Mouse (Mus musculus): ENCODE measurements around the gene Tnn. TPM values are rescaled to one million over a fixed set of nuclear protein-coding genes. Genes with fewer than 3 reads are reported as not detected.

Tnn gene
- total and polyA plus RNA-seq, 2 experiments, result not detected

GRCm38 (mm10) chr1:160050898-160051297 lies 102.5 kb downstream of the Tnn start:
- Histone ChIP-seq H3K4me1 (ENCODE audit: control insufficient read depth, insufficient read depth, low read length) (peaks cover 20% of the 10 kb centered on the region), H3K4me3 (ENCODE audit: insufficient read depth, low read depth, low read length) (no peak overlapping the region)
- TF ChIP-seq POLR2A (IDR thresholded peaks at IDR 0.05; ENCODE audit: extremely low read depth, insufficient read depth, low read length), result no peak

GRCm38 (mm10) chr1:160049131-160049880 lies 104.1 kb downstream of the Tnn start:
- TF ChIP-seq POLR2A (IDR thresholded peaks at IDR 0.05; ENCODE audit: extremely low read depth, insufficient read depth, low read length), result no peak
- no peak for TF ChIP-seq CTCF (IDR thresholded peaks at IDR 0.05; ENCODE audit: low read depth, low read length)
- H3K27ac ChIP-seq (replicated peaks; ENCODE audit: insufficient read depth, low read depth, low read length), result no peak overlapping the region
- peaks cover 23% of the 10 kb centered on the region for H3K4me1 ChIP-seq (ENCODE audit: control insufficient read depth, insufficient read depth, low read length)
- no peaks in the 10 kb centered on the region; the same call in 1 of the 2 replicates for H3K36me3 ChIP-seq (ENCODE audit: control insufficient read depth, insufficient read depth, low read length)
- no peak overlapping the region for H3K9ac ChIP-seq (ENCODE audit: low read depth, low read length)
- peaks cover 24% of the 10 kb centered on the region; the same call in 1 of the 2 replicates for H3K79me2 ChIP-seq (ENCODE audit: control insufficient read depth, insufficient read depth, low read length)
- H3K4me3 ChIP-seq (ENCODE audit: insufficient read depth, low read depth, low read length), result no peak overlapping the region
- DNase-seq (ENCODE audit: extremely low read depth, low read depth, low spot score), result no peak
- 64% methylated on average over 5 of the region's 5 CpGs for WGBS
- H3K27me3 ChIP-seq (ENCODE audit: control insufficient read depth, insufficient read depth, low read length), result no peaks in the 10 kb centered on the region

More at GRCm38 (mm10) chr1:160050898-160051297, 102.5 kb downstream of the Tnn start:
- no peak overlapping the region for H3K27ac ChIP-seq (replicated peaks; ENCODE audit: insufficient read depth, low read depth, low read length)
- H3K27me3 ChIP-seq (ENCODE audit: control insufficient read depth, insufficient read depth, low read length), result no peaks in the 10 kb centered on the region
- no peak overlapping the region for H3K9ac ChIP-seq (ENCODE audit: low read depth, low read length)
- H3K36me3 ChIP-seq (ENCODE audit: control insufficient read depth, insufficient read depth, low read length), result peaks cover 2% of the 10 kb centered on the region; the same call in 1 of the 2 replicates
- peaks cover 26% of the 10 kb centered on the region; the same call in 1 of the 2 replicates for H3K79me2 ChIP-seq (ENCODE audit: control insufficient read depth, insufficient read depth, low read length)
- WGBS, result 94% methylated on average over 6 of the region's 6 CpGs
- DNase-seq (ENCODE audit: extremely low read depth, low read depth, low spot score), result no peak

- H3K27me3 ChIP-seq (ENCODE audit: control insufficient read depth, insufficient read depth, low read length), result no peaks in the 10 kb centered on the region
- peaks cover 22% of the 10 kb centered on the region; the same call in 1 of the 2 replicates for H3K79me2 ChIP-seq (ENCODE audit: control insufficient read depth, insufficient read depth, low read length)
- peaks cover 21% of the 10 kb centered on the region for H3K4me1 ChIP-seq (ENCODE audit: control insufficient read depth, insufficient read depth, low read length)
- H3K36me3 ChIP-seq (ENCODE audit: control insufficient read depth, insufficient read depth, low read length), result no peaks in the 10 kb centered on the region
- WGBS, result 84% methylated on average over 7 of the region's 7 CpGs
- TF ChIP-seq POLR2A (IDR thresholded peaks at IDR 0.05; ENCODE audit: extremely low read depth, insufficient read depth, low read length) (no peak), CTCF (IDR thresholded peaks at IDR 0.05; ENCODE audit: low read depth, low read length) (no peak)
- no peak overlapping the region for H3K4me3 ChIP-seq (ENCODE audit: insufficient read depth, low read depth, low read length)
- H3K9ac ChIP-seq (ENCODE audit: low read depth, low read length), result no peak overlapping the region
- DNase-seq (ENCODE audit: extremely low read depth, low read depth, low spot score), result no peak
- H3K27ac ChIP-seq (replicated peaks; ENCODE audit: insufficient read depth, low read depth, low read length), result no peak overlapping the region
These were observed 105.9 kb downstream of the Tnn start for GRCm38 (mm10) chr1:160047481-160047931.

- no peaks in the 10 kb centered on the region for H3K27me3 ChIP-seq (ENCODE audit: control insufficient read depth, insufficient read depth, low read length)
- TF ChIP-seq POLR2A (IDR thresholded peaks at IDR 0.05; ENCODE audit: extremely low read depth, insufficient read depth, low read length) (no peak), CTCF (IDR thresholded peaks at IDR 0.05; ENCODE audit: low read depth, low read length) (no peak)
- peak; percentile 90 for DNase-seq (ENCODE audit: extremely low read depth, low read depth, low spot score)
- H3K9ac ChIP-seq (ENCODE audit: low read depth, low read length), result no peak overlapping the region
- peaks cover 22% of the 10 kb centered on the region; the same call in 1 of the 2 replicates for H3K79me2 ChIP-seq (ENCODE audit: control insufficient read depth, insufficient read depth, low read length)
- peak overlapping the region; percentile 65; the same call in 1 of the 2 replicates for H3K27ac ChIP-seq (replicated peaks; ENCODE audit: insufficient read depth, low read depth, low read length)
- H3K4me3 ChIP-seq (ENCODE audit: insufficient read depth, low read depth, low read length), result no peak overlapping the region
- WGBS, result 21% methylated on average over 4 of the region's 4 CpGs
- H3K4me1 ChIP-seq (ENCODE audit: control insufficient read depth, insufficient read depth, low read length), result peaks cover 21% of the 10 kb centered on the region
- no peaks in the 10 kb centered on the region for H3K36me3 ChIP-seq (ENCODE audit: control insufficient read depth, insufficient read depth, low read length)
These were observed 106.6 kb downstream of the Tnn start for GRCm38 (mm10) chr1:160046786-160047185.

GRCm38 (mm10) chr1:160045971-160046370 lies 107.4 kb downstream of the Tnn start:
- Histone ChIP-seq H3K27me3 (ENCODE audit: control insufficient read depth, insufficient read depth, low read length) (no peaks in the 10 kb centered on the region), H3K36me3 (ENCODE audit: control insufficient read depth, insufficient read depth, low read length) (no peaks in the 10 kb centered on the region), H3K27ac (replicated peaks; ENCODE audit: insufficient read depth, low read depth, low read length) (peak overlapping the region; percentile 65), H3K4me1 (ENCODE audit: control insufficient read depth, insufficient read depth, low read length) (peaks cover 21% of the 10 kb centered on the region), H3K9ac (ENCODE audit: low read depth, low read length) (no peak overlapping the region), H3K79me2 (ENCODE audit: control insufficient read depth, insufficient read depth, low read length) (peaks cover 22% of the 10 kb centered on the region; the same call in 1 of the 2 replicates), H3K4me3 (ENCODE audit: insufficient read depth, low read depth, low read length) (0 out of 2 replicates have a peak overlapping the region, but pooled peaks have one; percentile 75)
- no peak for DNase-seq (ENCODE audit: extremely low read depth, low read depth, low spot score)
- TF ChIP-seq CTCF (IDR thresholded peaks at IDR 0.05; ENCODE audit: low read depth, low read length) (no peak), POLR2A (IDR thresholded peaks at IDR 0.05; ENCODE audit: extremely low read depth, insufficient read depth, low read length) (no peak)
- whole genome bisulfite sequencing, result 36% methylated on average over 5 of the region's 5 CpGs

Measured in liver, adult 2 months (tissue).